9 mouse cellular contexts compared by ENCODE assay signal in genomic region chr7:132638446-132639087, GRCm38 (mm10). TPM values are rescaled to one million over a fixed set of nuclear protein-coding genes. Genes with fewer than 3 reads are reported as not detected.
DNase-seq lines count a peak whose midpoint lies in the region; ATAC-seq and TF ChIP-seq lines count a peak whose summit lies in the region.
"Had no signal": no experiment of that assay in that cellular context is flagged by ENCODE, and none has a peak within 500 bp of the region (broad histone marks: within the 10 kb centered on the region; RNA-seq: fewer than 3 reads in every experiment).

No protein-coding gene starts in this region.

- H3K4me3 ChIP-seq in forebrain, embryonic 11.5 days (ENCODE audit: low read depth, low read length), result no peak overlapping the region
- H3K4me3 ChIP-seq in forebrain, embryonic 10.5 days, result no peak overlapping the region
- no peak overlapping the region for H3K4me3 ChIP-seq in ES-Bruce4 (ENCODE audit: low read depth, low read length)
- no peak overlapping the region for H3K4me3 ChIP-seq in kidney, embryonic 15.5 days (replicated peaks)
- H3K4me3 ChIP-seq in stomach, embryonic 15.5 days (replicated peaks), result no peak overlapping the region
- H3K4me3 ChIP-seq: liver, embryonic 15.5 days had no signal

- peak; percentile 74 for TF ChIP-seq CTCF in ES-Bruce4 (IDR thresholded peaks at IDR 0.05; ENCODE audit: low read depth, low read length)

- no peak overlapping the region for H3K4me2 ChIP-seq in forebrain, embryonic 11.5 days (ENCODE audit: low read depth, low read length, severe bottlenecking)
- no peak overlapping the region for H3K4me2 ChIP-seq in kidney, embryonic 15.5 days
- no peak overlapping the region for H3K4me2 ChIP-seq in stomach, embryonic 15.5 days
- H3K4me2 ChIP-seq: liver, embryonic 15.5 days had no signal

- H3K36me3 ChIP-seq in forebrain, embryonic 11.5 days (ENCODE audit: control insufficient read depth, insufficient read depth, low read length), result no peaks in the 10 kb centered on the region
- H3K36me3 ChIP-seq in forebrain, embryonic 10.5 days (replicated peaks), result no peaks in the 10 kb centered on the region
- H3K36me3 ChIP-seq in ES-Bruce4 (ENCODE audit: control insufficient read depth, insufficient read depth, low read length, poor library complexity, severe bottlenecking), result no peaks in the 10 kb centered on the region
- H3K36me3 ChIP-seq in kidney, embryonic 15.5 days, result no peaks in the 10 kb centered on the region
- no peaks in the 10 kb centered on the region for H3K36me3 ChIP-seq in stomach, embryonic 15.5 days
- H3K36me3 ChIP-seq: liver, embryonic 15.5 days had no signal

- H3K27ac ChIP-seq in forebrain, embryonic 11.5 days (ENCODE audit: low read depth, low read length), result no peak overlapping the region
- no peak overlapping the region for H3K27ac ChIP-seq in forebrain, embryonic 10.5 days
- H3K27ac ChIP-seq in ES-Bruce4 (ENCODE audit: insufficient read depth, low read length), result no peak overlapping the region
- no peak overlapping the region for H3K27ac ChIP-seq in kidney, embryonic 15.5 days
- no peak overlapping the region for H3K27ac ChIP-seq in stomach, embryonic 15.5 days
- H3K27ac ChIP-seq: liver, embryonic 15.5 days had no signal

- 60% methylated on average over 12 of the region's 12 CpGs for WGBS in forebrain, embryonic 11.5 days
- whole genome bisulfite sequencing in forebrain, embryonic 10.5 days, result 61% methylated on average over 12 of the region's 12 CpGs
- WGBS in kidney, embryonic 15.5 days, result 63% methylated on average over 12 of the region's 12 CpGs
- 63% methylated on average over 12 of the region's 12 CpGs for WGBS in stomach, embryonic 15.5 days

- no peaks in the 10 kb centered on the region for H3K4me1 ChIP-seq in forebrain, embryonic 11.5 days (replicated peaks; ENCODE audit: control insufficient read depth, insufficient read depth, low read length)
- peaks cover 30% of the 10 kb centered on the region for H3K4me1 ChIP-seq in forebrain, embryonic 10.5 days
- no peaks in the 10 kb centered on the region for H3K4me1 ChIP-seq in ES-Bruce4 (ENCODE audit: control insufficient read depth, insufficient read depth, low read length)
- peaks cover 30% of the 10 kb centered on the region for H3K4me1 ChIP-seq in kidney, embryonic 15.5 days
- H3K4me1 ChIP-seq in stomach, embryonic 15.5 days, result no peaks in the 10 kb centered on the region; the same call in 1 of the 2 replicates
- H3K4me1 ChIP-seq: liver, embryonic 15.5 days had no signal

- no peak for TF ChIP-seq POLR2A in ES-Bruce4 (IDR thresholded peaks at IDR 0.05; ENCODE audit: insufficient read depth, low read length)

- peak; percentile 65 for DNase-seq in forebrain, embryonic 11.5 days (ENCODE audit: low spot score)
- no peak for DNase-seq in forebrain, embryonic 10.5 days (ENCODE audit: extremely low spot score, low spot score)
- peak; percentile 58 to 62 for DNase-seq in cerebellum, adult 18-20 months
- peak; percentile 76 for DNase-seq in lung, postnatal 25 days (ENCODE audit: low spot score)

- H3K27me3 ChIP-seq in forebrain, embryonic 11.5 days (ENCODE audit: control insufficient read depth, insufficient read depth, low read length), result 0 out of 2 replicates have a peak, but pooled peaks cover 2% of the 10 kb centered on the region
- H3K27me3 ChIP-seq in forebrain, embryonic 10.5 days (ENCODE audit: poor library complexity, severe bottlenecking), result peaks cover 67% of the 10 kb centered on the region
- H3K27me3 ChIP-seq in ES-Bruce4 (ENCODE audit: control insufficient read depth, insufficient read depth, low read length, poor library complexity, severe bottlenecking), result no peaks in the 10 kb centered on the region
- H3K27me3 ChIP-seq in kidney, embryonic 15.5 days, result peaks cover 11% of the 10 kb centered on the region
- 0 out of 2 replicates have a peak, but pooled peaks cover 6% of the 10 kb centered on the region for H3K27me3 ChIP-seq in stomach, embryonic 15.5 days (replicated peaks)

- no peak for TF ChIP-seq EP300 in ES-Bruce4 (IDR thresholded peaks at IDR 0.05; ENCODE audit: insufficient read depth, low read depth, low read length)

- H3K9me3 ChIP-seq in forebrain, embryonic 11.5 days (ENCODE audit: control insufficient read depth, low read length), result no peaks in the 10 kb centered on the region
- H3K9me3 ChIP-seq in forebrain, embryonic 10.5 days, result no peaks in the 10 kb centered on the region
- H3K9me3 ChIP-seq in ES-Bruce4 (replicated peaks; ENCODE audit: control insufficient read depth, insufficient read depth, low read length, poor library complexity, severe bottlenecking), result no peaks in the 10 kb centered on the region
- no peaks in the 10 kb centered on the region for H3K9me3 ChIP-seq in kidney, embryonic 15.5 days (replicated peaks)
- no peaks in the 10 kb centered on the region for H3K9me3 ChIP-seq in stomach, embryonic 15.5 days
- H3K9me3 ChIP-seq: liver, embryonic 15.5 days had no signal

- no peak overlapping the region for H3K9ac ChIP-seq in forebrain, embryonic 11.5 days (ENCODE audit: low read length)
- no peak overlapping the region for H3K9ac ChIP-seq in ES-Bruce4 (ENCODE audit: low read depth, poor library complexity, severe bottlenecking)
- no peak overlapping the region for H3K9ac ChIP-seq in kidney, embryonic 15.5 days
- H3K9ac ChIP-seq in stomach, embryonic 15.5 days, result no peak overlapping the region
- H3K9ac ChIP-seq: liver, embryonic 15.5 days had no signal

- 0 out of 2 replicates have a peak, but pooled peaks have one; percentile 51 for ATAC-seq in forebrain, embryonic 11.5 days (replicated peaks; ENCODE audit: low FRiP score)
- ATAC-seq in granulocyte monocyte progenitor cell, adult 5-6 weeks (replicated peaks; ENCODE audit: poor library complexity, severe bottlenecking), result peak; percentile 74
- peak; percentile 78 for ATAC-seq in kidney, embryonic 15.5 days (replicated peaks; ENCODE audit: low FRiP score)
- ATAC-seq in stomach, embryonic 15.5 days (ENCODE audit: insufficient read depth, low FRiP score, low read depth), result peak; percentile 70; the same call in 1 of the 2 replicates

RNA-seq across cellular contexts. Expression of gene Lhpp, which starts 28.1 kb away (rescaled TPM):
- polyA plus RNA-seq in forebrain, embryonic 11.5 days (2014; fragmentation: Nextera tagmentation; extraction: Ambion mirVana), result 12.7 and 15.1 TPM in 2 replicates
- polyA plus RNA-seq in forebrain, embryonic 10.5 days (2016; fragmentation: Nextera tagmentation; extraction: Ambion mirVana), result 17.3 and 17.4 TPM in 2 replicates
- 5.6 and 6.1 TPM in 2 replicates for polyA plus RNA-seq in ES-Bruce4 (2011; ENCODE audit: insufficient read depth, insufficient read length, low read depth, missing spikeins)
- total RNA-seq in granulocyte monocyte progenitor cell, adult 5-6 weeks (2014; fragmentation: Nextera tagmentation), result 11.5 and 13.8 TPM in 2 replicates
- total RNA-seq in granulocyte monocyte progenitor cell, adult 5-6 weeks (2017), result 7.3 and 9.3 TPM in 2 replicates
- polyA plus RNA-seq in kidney, embryonic 15.5 days (2015; fragmentation: Nextera tagmentation; extraction: Ambion mirVana), result 22.3 and 22.5 TPM in 2 replicates
- 14.7 and 15.9 TPM in 2 replicates for polyA plus RNA-seq in stomach, embryonic 15.5 days (2015; fragmentation: Nextera tagmentation; extraction: Ambion mirVana)

RNA-seq across cellular contexts. Expression of gene Nkx1-2, which starts 39.1 kb away (rescaled TPM):
- 0.36 TPM in 1 of 2 replicates, not detected in the other for polyA plus RNA-seq in forebrain, embryonic 11.5 days (2014; fragmentation: Nextera tagmentation; extraction: Ambion mirVana)
- polyA plus RNA-seq in forebrain, embryonic 10.5 days (2016; fragmentation: Nextera tagmentation; extraction: Ambion mirVana), result 0.09 and 0.15 TPM in 2 replicates
- polyA plus RNA-seq in ES-Bruce4 (2011; ENCODE audit: insufficient read depth, insufficient read length, low read depth, missing spikeins), result 0.20 TPM in 1 of 2 replicates, not detected in the other
- not detected in 2 replicates for total RNA-seq in granulocyte monocyte progenitor cell, adult 5-6 weeks (2014; fragmentation: Nextera tagmentation)
- not detected in 2 replicates for total RNA-seq in granulocyte monocyte progenitor cell, adult 5-6 weeks (2017)
- not detected in 2 replicates for polyA plus RNA-seq in kidney, embryonic 15.5 days (2015; fragmentation: Nextera tagmentation; extraction: Ambion mirVana)
- polyA plus RNA-seq in stomach, embryonic 15.5 days (2015; fragmentation: Nextera tagmentation; extraction: Ambion mirVana), result 0.12 and 0.13 TPM in 2 replicates
- polyA plus RNA-seq: liver, embryonic 15.5 days had no signal
